Mouse (Mus musculus) ES-Bruce4 (cell line): ENCODE data around the gene Pik3r5. TPM values are rescaled to one million over a fixed set of nuclear protein-coding genes. Genes with fewer than 3 reads are reported as not detected.

Source experiments
- H3K27ac ChIP-seq: 2 replicates; pipeline ENCODE4 v1.5.1; 2012; ENCODE audit warnings: low read length, inconsistent platforms; ENCODE audit not compliant: insufficient read depth
- H3K27me3 ChIP-seq: 2 replicates; pipeline ENCODE4 v1.6.1; 2012; ENCODE audit warnings: mild to moderate bottlenecking, low read length, inconsistent platforms; ENCODE audit not compliant: control insufficient read depth, poor library complexity, insufficient read depth, severe bottlenecking
- H3K36me3 ChIP-seq: 2 replicates; pipeline ENCODE4 v1.6.1; 2012; ENCODE audit warnings: inconsistent platforms, mild to moderate bottlenecking, low read length, moderate library complexity; ENCODE audit not compliant: control insufficient read depth, poor library complexity, insufficient read depth, severe bottlenecking
- H3K4me1 ChIP-seq: one replicate; pipeline ENCODE4 v1.8.1; 2011; ENCODE audit warnings: low read length; ENCODE audit not compliant: control insufficient read depth, insufficient read depth
- H3K4me3 ChIP-seq: 2 replicates; pipeline ENCODE4 v1.5.1; 2011; ENCODE audit warnings: low read depth, mild to moderate bottlenecking, low read length
- H3K9ac ChIP-seq: 2 replicates; pipeline ENCODE4 v1.6.1; 2012; ENCODE audit warnings: low read depth, mild to moderate bottlenecking, inconsistent platforms; ENCODE audit not compliant: poor library complexity, severe bottlenecking
- H3K9me3 ChIP-seq: replicated peaks from 2 replicates; pipeline ENCODE4 v1.6.1; 2012; ENCODE audit warnings: mild to moderate bottlenecking, low read length, inconsistent platforms; ENCODE audit not compliant: control insufficient read depth, poor library complexity, insufficient read depth, severe bottlenecking
- CTCF ChIP-seq: IDR thresholded peaks from one replicate; pipeline ENCODE4 v1.8.1; 2011; ENCODE audit warnings: low read depth, low read length
- EP300 ChIP-seq: IDR thresholded peaks from 2 replicates; pipeline ENCODE4 v1.6.1; 2011; ENCODE audit warnings: low read depth, low read length; ENCODE audit not compliant: insufficient read depth
- POLR2A ChIP-seq: IDR thresholded peaks from one replicate; pipeline ENCODE4 v1.8.1; 2011; ENCODE audit warnings: low read length; ENCODE audit not compliant: insufficient read depth
- polyA plus RNA-seq: library from polyadenylated mRNA; stranded (reverse); fragments of >200 nt; gene quantifications from 2 replicates; pipeline ENCODE4 v1.2.4, GENCODE M21; 2011; ENCODE audit warnings: low read depth; ENCODE audit not compliant: missing spikeins, insufficient read depth, insufficient read length

The Pik3r5 gene
- polyA plus RNA-seq, 1 experiment, result 1.7 TPM

- H3K4me3 ChIP-seq, result no peak overlapping the region
- H3K4me1 ChIP-seq, result no peaks in the 10 kb centered on the region
- H3K27me3 ChIP-seq, result no peaks in the 10 kb centered on the region
- no peaks in the 10 kb centered on the region for H3K9me3 ChIP-seq
- no peak overlapping the region for H3K9ac ChIP-seq
- H3K27ac ChIP-seq, result no peak overlapping the region
- no peaks in the 10 kb centered on the region for H3K36me3 ChIP-seq
- TF ChIP-seq POLR2A (no peak), CTCF (no peak), EP300 (no peak)
Observed at GRCm38 (mm10) chr11:68492592-68492991, 60.7 kb downstream of the Pik3r5 start.

DNA sequence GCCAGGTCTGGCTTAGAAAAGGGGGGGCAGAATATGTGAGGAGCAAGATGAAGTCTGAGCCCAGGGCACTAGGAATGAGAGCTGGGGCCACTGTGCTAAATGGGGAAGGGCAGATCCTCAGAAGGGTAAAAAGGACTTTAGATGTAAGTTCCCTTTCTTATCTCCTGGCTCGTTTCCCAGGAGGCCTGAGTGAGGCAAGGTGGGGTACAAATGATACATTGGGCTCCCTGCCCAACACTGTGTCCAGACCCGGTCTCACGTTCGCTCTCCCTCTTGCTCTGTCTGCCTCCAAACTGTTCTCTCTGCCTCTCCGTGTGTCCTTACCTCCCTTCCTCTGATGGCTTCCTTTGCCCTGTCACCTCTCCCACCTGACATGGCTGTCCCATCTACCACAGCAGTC lies 61.8 kb downstream of the Pik3r5 start:
- Histone ChIP-seq H3K4me1 (no peaks in the 10 kb centered on the region), H3K27ac (no peak overlapping the region), H3K9me3 (no peaks in the 10 kb centered on the region), H3K36me3 (no peaks in the 10 kb centered on the region), H3K4me3 (no peak overlapping the region), H3K27me3 (no peaks in the 10 kb centered on the region), H3K9ac (no peak overlapping the region)
- TF ChIP-seq CTCF, result no peak
- TF ChIP-seq EP300, result no peak
- TF ChIP-seq POLR2A, result no peak

GRCm38 (mm10) chr11:68497081-68497480 lies 65.2 kb downstream of the Pik3r5 start:
- no peak overlapping the region for H3K27ac ChIP-seq
- H3K36me3 ChIP-seq, result no peaks in the 10 kb centered on the region
- no peak overlapping the region for H3K9ac ChIP-seq
- H3K4me1 ChIP-seq, result no peaks in the 10 kb centered on the region
- no peak for TF ChIP-seq POLR2A
- no peak for TF ChIP-seq EP300
- TF ChIP-seq CTCF, result no peak
- no peak overlapping the region for H3K4me3 ChIP-seq
- no peaks in the 10 kb centered on the region for H3K27me3 ChIP-seq
- no peaks in the 10 kb centered on the region for H3K9me3 ChIP-seq

DNA sequence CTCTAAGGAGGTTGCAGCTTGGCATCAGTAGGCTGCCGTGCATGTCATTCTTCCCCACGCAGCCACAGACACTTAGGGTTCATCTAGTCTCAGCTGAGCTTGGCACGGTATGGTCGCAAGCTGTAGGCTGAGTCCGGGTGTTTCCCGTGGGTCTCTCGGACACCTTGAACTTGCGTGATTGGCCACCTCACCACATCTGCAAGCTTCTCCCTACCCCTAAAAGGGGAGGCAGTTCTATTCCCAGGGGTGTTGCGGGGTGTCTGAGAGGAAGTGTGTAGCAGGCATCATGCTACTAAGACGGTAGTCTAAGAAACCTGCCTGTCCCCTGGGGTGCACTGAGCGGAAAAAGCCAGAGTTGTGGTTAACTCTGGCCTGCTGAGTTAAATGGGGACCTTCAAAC lies 66.6 kb downstream of the Pik3r5 start:
- H3K36me3 ChIP-seq, result no peaks in the 10 kb centered on the region
- H3K4me1 ChIP-seq, result no peaks in the 10 kb centered on the region
- no peaks in the 10 kb centered on the region for H3K27me3 ChIP-seq
- no peak overlapping the region for H3K9ac ChIP-seq
- no peak overlapping the region for H3K27ac ChIP-seq
- no peaks in the 10 kb centered on the region for H3K9me3 ChIP-seq
- H3K4me3 ChIP-seq, result no peak overlapping the region
- no peak for TF ChIP-seq EP300
- no peak for TF ChIP-seq POLR2A
- TF ChIP-seq CTCF, result no peak

- Histone ChIP-seq H3K27ac (no peak overlapping the region), H3K9ac (no peak overlapping the region), H3K27me3 (no peaks in the 10 kb centered on the region), H3K9me3 (no peaks in the 10 kb centered on the region), H3K4me3 (no peak overlapping the region), H3K4me1 (no peaks in the 10 kb centered on the region), H3K36me3 (no peaks in the 10 kb centered on the region)
- TF ChIP-seq CTCF, result no peak
- no peak for TF ChIP-seq POLR2A
- no peak for TF ChIP-seq EP300
Observed at GRCm38 (mm10) chr11:68498999-68499699, 67.2 kb downstream of the Pik3r5 start.

DNA sequence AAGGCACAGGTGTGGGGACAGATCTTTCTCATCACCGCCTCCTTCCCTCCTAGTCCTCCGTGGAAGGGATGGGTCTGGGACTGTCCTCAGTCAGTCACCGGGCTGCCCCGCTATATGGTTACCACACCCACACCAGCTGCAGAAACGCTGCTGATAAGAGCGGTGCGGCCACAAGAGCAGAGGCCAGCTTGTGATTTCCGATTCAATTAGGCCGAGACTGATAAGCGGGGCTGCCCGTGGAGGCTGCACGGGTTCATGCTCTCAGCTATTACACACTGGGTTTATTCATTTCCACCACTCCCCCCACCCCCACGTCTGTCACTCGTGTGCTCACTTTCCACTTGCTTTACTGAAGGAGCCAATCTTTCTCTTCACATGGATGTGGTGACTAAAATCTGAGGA lies 69.0 kb downstream of the Pik3r5 start:
- Histone ChIP-seq H3K27me3 (no peaks in the 10 kb centered on the region), H3K36me3 (no peaks in the 10 kb centered on the region), H3K9me3 (no peaks in the 10 kb centered on the region), H3K27ac (no peak overlapping the region), H3K4me1 (no peaks in the 10 kb centered on the region), H3K4me3 (no peak overlapping the region), H3K9ac (no peak overlapping the region)
- TF ChIP-seq POLR2A (no peak), CTCF (no peak), EP300 (no peak)
